Mouse (Mus musculus): ENCODE measurements around the gene Gm10401.

DNA sequence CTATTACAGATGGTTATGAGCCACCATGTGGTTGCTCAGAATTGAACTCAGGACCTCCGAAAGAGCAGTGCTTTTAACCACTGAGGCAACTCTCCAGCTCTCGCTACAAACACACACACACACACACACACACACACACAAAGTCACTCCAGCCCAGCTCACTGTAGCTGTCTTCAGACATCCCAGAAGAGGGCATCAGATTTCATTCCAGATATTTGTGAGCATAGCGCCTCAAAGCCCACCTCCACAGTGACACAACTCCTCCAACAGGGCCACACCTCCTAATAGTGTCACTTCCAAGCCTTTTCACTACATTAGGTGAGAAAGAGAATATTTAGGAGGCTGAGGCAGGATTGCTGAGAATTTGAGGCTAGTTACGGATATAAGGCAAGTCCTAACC lies 41.0 kb upstream of the Gm10401 start:
- TF ChIP-seq CTCF (IDR thresholded peaks at IDR 0.05; ENCODE audit: borderline replicate concordance, control insufficient read depth, extremely low read depth, insufficient read depth, low read length, poor library complexity) (no peak), POLR2A (IDR thresholded peaks at IDR 0.05; ENCODE audit: control insufficient read depth, extremely low read depth, insufficient read depth, low read length, poor library complexity) (no peak)

Data from thymus, adult 2 months (tissue).